Comparison of ENCODE assay signal across 18 mouse cellular contexts in genomic region chr5:50122829-50123241, GRCm38 (mm10).
DNase-seq lines count a peak whose midpoint lies in the region; ATAC-seq lines count a peak whose summit lies in the region.
"Had no signal": no experiment of that assay in that cellular context is flagged by ENCODE, and none has a peak within 500 bp of the region (broad histone marks: within the 10 kb centered on the region; RNA-seq: fewer than 3 reads in every experiment).

No protein-coding gene starts in this region.

- H3K4me2 ChIP-seq in intestine, embryonic 16.5 days (ENCODE audit: low read depth, low read length): no peak overlapping the region
- H3K4me2 ChIP-seq in neural tube, embryonic 15.5 days: no peak overlapping the region
- H3K4me2 ChIP-seq: liver, embryonic 13.5 days; midbrain, embryonic 13.5 days had no signal

- peak; percentile 49; the same call in 1 of the 2 replicates for ATAC-seq in intestine, embryonic 16.5 days
- ATAC-seq in neural tube, embryonic 15.5 days (ENCODE audit: low FRiP score): no peak
- ATAC-seq: forebrain, postnatal 0 days; hindbrain, embryonic 16.5 days; midbrain, embryonic 13.5 days; Patski had no signal

- no peaks in the 10 kb centered on the region for H3K27me3 ChIP-seq in intestine, embryonic 16.5 days (replicated peaks; ENCODE audit: control insufficient read depth, insufficient read depth, low read length)
- no peaks in the 10 kb centered on the region for H3K27me3 ChIP-seq in neural tube, embryonic 15.5 days (replicated peaks)
- H3K27me3 ChIP-seq: liver, embryonic 13.5 days; midbrain, embryonic 13.5 days had no signal

- no peak overlapping the region for H3K27ac ChIP-seq in intestine, embryonic 16.5 days (ENCODE audit: low read length)
- H3K27ac ChIP-seq in neural tube, embryonic 15.5 days (replicated peaks): no peak overlapping the region
- H3K27ac ChIP-seq: midbrain, embryonic 13.5 days had no signal

- 24% methylated on average over 1 of the region's 1 CpGs for WGBS in intestine, embryonic 16.5 days
- WGBS in neural tube, embryonic 15.5 days: 7% methylated on average over 1 of the region's 1 CpGs

- peak; percentile 6 for DNase-seq in testis, postnatal 14 days (ENCODE audit: low spot score)
- no peak for DNase-seq in testis, postnatal 10 days (ENCODE audit: low spot score)
- peak; percentile 21 for DNase-seq in embryo, embryonic 9.5 days (ENCODE audit: extremely low spot score)
- DNase-seq in left cerebral cortex, adult 9 months (ENCODE audit: low spot score in 2 of 2): no peak
- DNase-seq in adrenal gland, postnatal 10 days: no peak
- DNase-seq: adrenal gland, adult 2 months; cerebellum, postnatal 10 days; forebrain, postnatal 0 days; kidney, postnatal 25 days; layer of hippocampus, postnatal 36 days; liver, embryonic 13.5 days; lung, postnatal 14 days; thymus, postnatal 14 days had no signal

- H3K9me3 ChIP-seq in intestine, embryonic 16.5 days (ENCODE audit: control insufficient read depth, low read length): no peaks in the 10 kb centered on the region
- no peaks in the 10 kb centered on the region for H3K9me3 ChIP-seq in neural tube, embryonic 15.5 days (replicated peaks)
- H3K9me3 ChIP-seq: liver, embryonic 13.5 days; midbrain, embryonic 13.5 days had no signal

- H3K4me3 ChIP-seq in intestine, embryonic 16.5 days (ENCODE audit: low read length): no peak overlapping the region
- no peak overlapping the region for H3K4me3 ChIP-seq in neural tube, embryonic 15.5 days (replicated peaks)
- H3K4me3 ChIP-seq: liver, embryonic 13.5 days; midbrain, embryonic 13.5 days had no signal

- no peak overlapping the region for H3K9ac ChIP-seq in intestine, embryonic 16.5 days (ENCODE audit: low read depth, low read length)
- H3K9ac ChIP-seq in neural tube, embryonic 15.5 days (replicated peaks): no peak overlapping the region
- H3K9ac ChIP-seq: forebrain, postnatal 0 days; liver, embryonic 13.5 days; midbrain, embryonic 13.5 days had no signal

- H3K36me3 ChIP-seq in intestine, embryonic 16.5 days (ENCODE audit: control insufficient read depth, insufficient read depth, low read length): no peaks in the 10 kb centered on the region
- H3K36me3 ChIP-seq in neural tube, embryonic 15.5 days: no peaks in the 10 kb centered on the region
- H3K36me3 ChIP-seq: liver, embryonic 13.5 days; midbrain, embryonic 13.5 days had no signal

- H3K4me1 ChIP-seq in intestine, embryonic 16.5 days (ENCODE audit: control insufficient read depth, insufficient read depth, low read length): no peaks in the 10 kb centered on the region
- H3K4me1 ChIP-seq in neural tube, embryonic 15.5 days: no peaks in the 10 kb centered on the region
- H3K4me1 ChIP-seq: midbrain, embryonic 13.5 days had no signal

Comparison
In these comparisons a context has a peak if more than half of its experiments do, and no peak if none do; other contexts are left out.
1. DNase-seq: peak in testis, postnatal 14 days (single experiment) and embryo, embryonic 9.5 days (single experiment); none in testis, postnatal 10 days (single experiment), left cerebral cortex, adult 9 months (0 of 2) and adrenal gland, postnatal 10 days (single experiment).